Comparison of ENCODE assay signal across 13 mouse cellular contexts in the genomic region with DNA sequence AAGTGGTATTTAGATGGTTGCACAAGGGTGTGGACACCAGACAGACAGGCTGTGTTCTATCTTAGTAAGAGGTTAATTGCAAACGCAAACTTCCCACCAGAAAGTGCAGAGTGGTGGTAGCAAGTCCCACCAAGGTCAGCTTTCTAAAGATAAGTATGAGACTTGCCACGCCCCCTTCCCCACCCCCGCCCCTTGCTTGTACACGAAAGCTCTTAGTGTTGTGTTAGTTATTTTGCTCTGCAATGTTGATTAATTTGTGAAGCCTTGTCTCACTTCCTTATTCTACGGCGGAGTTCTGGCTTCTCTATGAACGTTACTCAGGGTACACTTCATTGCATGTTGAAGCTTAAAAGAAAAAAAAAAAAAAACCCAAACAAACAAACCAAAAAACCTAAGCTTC. TPM values are rescaled to one million over a fixed set of nuclear protein-coding genes. Genes with fewer than 3 reads are reported as not detected.
DNase-seq lines count a peak whose midpoint lies in the region; ATAC-seq lines count a peak whose summit lies in the region.
"Had no signal": no experiment of that assay in that cellular context is flagged by ENCODE, and none has a peak within 500 bp of the region (broad histone marks: within the 10 kb centered on the region; RNA-seq: fewer than 3 reads in every experiment).

No protein-coding gene starts in this region.

- no peaks in the 10 kb centered on the region for H3K4me1 ChIP-seq in intestine, embryonic 15.5 days (replicated peaks)
- H3K4me1 ChIP-seq in intestine, embryonic 16.5 days (ENCODE audit: control insufficient read depth, insufficient read depth, low read length), result no peaks in the 10 kb centered on the region

- no peak overlapping the region for H3K4me2 ChIP-seq in intestine, embryonic 15.5 days (replicated peaks)
- no peak overlapping the region for H3K4me2 ChIP-seq in intestine, embryonic 16.5 days (ENCODE audit: low read depth, low read length)

- peak; percentile 57 for DNase-seq in MEL-GATA-1-ER (ENCODE audit: extremely low read depth, low read depth)
- DNase-seq in adrenal gland, adult (ENCODE audit: inconsistent age in 2 of 2, low spot score in 1 of 2), result no peak
- DNase-seq in spleen, adult 12 weeks (ENCODE audit: low spot score), result no peak
- DNase-seq in left cerebral cortex, adult 11 months (ENCODE audit: low spot score), result no peak
- DNase-seq: adrenal gland, postnatal 25 days; cerebellum, postnatal 10 days; gastrocnemius, postnatal 10 days; kidney, adult 18-20 months; retina, postnatal 1 day had no signal

- no peak overlapping the region for H3K9ac ChIP-seq in intestine, embryonic 15.5 days
- no peak overlapping the region for H3K9ac ChIP-seq in intestine, embryonic 16.5 days (ENCODE audit: low read depth, low read length)

- no peaks in the 10 kb centered on the region for H3K9me3 ChIP-seq in intestine, embryonic 15.5 days
- no peaks in the 10 kb centered on the region for H3K9me3 ChIP-seq in intestine, embryonic 16.5 days (ENCODE audit: control insufficient read depth, low read length)

- H3K4me3 ChIP-seq in intestine, embryonic 15.5 days (replicated peaks), result no peak overlapping the region
- H3K4me3 ChIP-seq in intestine, embryonic 16.5 days (ENCODE audit: low read length), result no peak overlapping the region

- no peaks in the 10 kb centered on the region for H3K36me3 ChIP-seq in intestine, embryonic 15.5 days
- no peaks in the 10 kb centered on the region for H3K36me3 ChIP-seq in intestine, embryonic 16.5 days (ENCODE audit: control insufficient read depth, insufficient read depth, low read length)

- 30% methylated on average over 7 of the region's 7 CpGs for WGBS in intestine, embryonic 15.5 days
- 40% methylated on average over 7 of the region's 7 CpGs for WGBS in intestine, embryonic 16.5 days

- peak; percentile 43; the same call in 1 of the 2 replicates for ATAC-seq in intestine, embryonic 15.5 days
- ATAC-seq in intestine, embryonic 16.5 days, result no peak
- peak; percentile 75 for ATAC-seq in granulocyte monocyte progenitor cell, adult 5-6 weeks (replicated peaks; ENCODE audit: poor library complexity, severe bottlenecking)
- ATAC-seq in neutrophil, adult 5-6 weeks (ENCODE audit: extremely low read depth, insufficient number of reproducible peaks, low FRiP score, poor library complexity, severe bottlenecking), result peak; percentile 80

- no peak overlapping the region for H3K27ac ChIP-seq in intestine, embryonic 15.5 days
- H3K27ac ChIP-seq in intestine, embryonic 16.5 days (ENCODE audit: low read length), result no peak overlapping the region

- no peaks in the 10 kb centered on the region for H3K27me3 ChIP-seq in intestine, embryonic 15.5 days (replicated peaks)
- H3K27me3 ChIP-seq in intestine, embryonic 16.5 days (replicated peaks; ENCODE audit: control insufficient read depth, insufficient read depth, low read length), result no peaks in the 10 kb centered on the region

RNA-seq across cellular contexts. Expression of a gene that starts 57.1 kb away (rescaled TPM):
- 120 and 148 TPM in 2 replicates for polyA plus RNA-seq in intestine, embryonic 15.5 days (2015; fragmentation: Nextera tagmentation; extraction: Ambion mirVana)
- 127 and 129 TPM in 2 replicates for polyA plus RNA-seq in intestine, embryonic 16.5 days (2015; fragmentation: Nextera tagmentation; extraction: Ambion mirVana)
- 82.1 and 102 TPM in 2 replicates for total RNA-seq in granulocyte monocyte progenitor cell, adult 5-6 weeks (2014; fragmentation: Nextera tagmentation)
- 69.2 and 82.3 TPM in 2 replicates for total RNA-seq in granulocyte monocyte progenitor cell, adult 5-6 weeks (2017)
- total RNA-seq in neutrophil, adult 5-6 weeks (2017), result 71.8 and 82.5 TPM in 2 replicates
